ENCODE assay signal across 14 mouse cellular contexts in the genomic region with DNA sequence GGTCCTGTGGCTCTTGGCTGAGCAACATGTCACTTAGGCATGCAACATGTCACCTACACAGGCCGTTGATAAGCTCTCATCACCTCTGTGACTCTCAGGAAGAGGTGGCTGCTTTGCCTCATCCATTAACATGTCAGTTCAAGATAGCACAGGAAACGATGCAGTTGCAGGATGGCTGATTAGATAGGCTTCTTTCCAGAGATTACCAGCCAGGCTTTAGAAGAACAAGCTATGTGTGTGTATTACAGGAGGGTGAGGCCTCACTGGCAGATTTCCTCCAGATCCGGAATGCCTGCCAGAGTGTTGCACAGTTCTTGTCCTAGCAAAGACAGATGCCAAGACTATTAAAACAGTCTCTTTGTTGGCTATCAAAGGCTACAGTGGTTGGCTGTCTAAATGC.
DNase-seq lines count a peak whose midpoint lies in the region; ATAC-seq and TF ChIP-seq lines count a peak whose summit lies in the region.
"Had no signal": no experiment of that assay in that cellular context is flagged by ENCODE, and none has a peak within 500 bp of the region (broad histone marks: within the 10 kb centered on the region; RNA-seq: fewer than 3 reads in every experiment).

No protein-coding gene starts in this region.

- no peak for TF ChIP-seq CTCF in heart, postnatal 0 days (IDR thresholded peaks at IDR 0.05; ENCODE audit: low read depth)
- no peak for TF ChIP-seq CTCF in lung, embryonic 14.5 days (IDR thresholded peaks at IDR 0.05; ENCODE audit: low read depth)

- H3K4me2 ChIP-seq in heart, postnatal 0 days (ENCODE audit: low read depth, low read length), result 0 out of 2 replicates have a peak overlapping the region, but pooled peaks have one; percentile 1
- no peak overlapping the region for H3K4me2 ChIP-seq in lung, embryonic 14.5 days
- no peak overlapping the region for H3K4me2 ChIP-seq in midbrain, embryonic 16.5 days (ENCODE audit: low read length)
- H3K4me2 ChIP-seq: neural tube, embryonic 13.5 days had no signal

- H3K4me3 ChIP-seq in heart, postnatal 0 days (ENCODE audit: low read depth, low read length), result no peak overlapping the region
- H3K4me3 ChIP-seq in lung, embryonic 14.5 days (ENCODE audit: low read depth, low read length), result no peak overlapping the region
- no peak overlapping the region for H3K4me3 ChIP-seq in midbrain, embryonic 16.5 days (ENCODE audit: low read depth, low read length)
- H3K4me3 ChIP-seq: neural tube, embryonic 13.5 days had no signal

- H3K9me3 ChIP-seq in heart, postnatal 0 days (replicated peaks; ENCODE audit: control insufficient read depth, low read length), result no peaks in the 10 kb centered on the region
- no peaks in the 10 kb centered on the region for H3K9me3 ChIP-seq in lung, embryonic 14.5 days (ENCODE audit: low read depth, low read length)
- H3K9me3 ChIP-seq in midbrain, embryonic 16.5 days (replicated peaks; ENCODE audit: control insufficient read depth, low read length, poor library complexity, severe bottlenecking), result no peaks in the 10 kb centered on the region
- H3K9me3 ChIP-seq: G1E; neural tube, embryonic 13.5 days had no signal

- TF ChIP-seq EP300 in heart, postnatal 0 days (IDR thresholded peaks at IDR 0.05; ENCODE audit: low read depth), result 0 out of 2 replicates have a peak, but pooled peaks have one; percentile 41

- no peaks in the 10 kb centered on the region for H3K36me3 ChIP-seq in heart, postnatal 0 days (replicated peaks; ENCODE audit: control insufficient read depth, insufficient read depth, low read length)
- H3K36me3 ChIP-seq in lung, embryonic 14.5 days (ENCODE audit: insufficient read depth), result no peaks in the 10 kb centered on the region
- H3K36me3 ChIP-seq in midbrain, embryonic 16.5 days (ENCODE audit: control insufficient read depth, insufficient read depth, low read length), result no peaks in the 10 kb centered on the region
- H3K36me3 ChIP-seq: G1E; neural tube, embryonic 13.5 days had no signal

- H3K27me3 ChIP-seq in heart, postnatal 0 days (ENCODE audit: control insufficient read depth, insufficient read depth, low read length), result no peaks in the 10 kb centered on the region
- H3K27me3 ChIP-seq in lung, embryonic 14.5 days (ENCODE audit: insufficient read depth, low read length), result no peaks in the 10 kb centered on the region
- H3K27me3 ChIP-seq in midbrain, embryonic 16.5 days (ENCODE audit: control insufficient read depth, insufficient read depth, low read depth, low read length), result no peaks in the 10 kb centered on the region
- H3K27me3 ChIP-seq: neural tube, embryonic 13.5 days had no signal

- H3K4me1 ChIP-seq in heart, postnatal 0 days (ENCODE audit: control insufficient read depth, insufficient read depth), result peaks cover 8% of the 10 kb centered on the region; the same call in 1 of the 2 replicates
- no peaks in the 10 kb centered on the region for H3K4me1 ChIP-seq in lung, embryonic 14.5 days (ENCODE audit: insufficient read depth)
- H3K4me1 ChIP-seq in midbrain, embryonic 16.5 days (ENCODE audit: control insufficient read depth, insufficient read depth, low read length), result no peaks in the 10 kb centered on the region
- H3K4me1 ChIP-seq: neural tube, embryonic 13.5 days had no signal

- H3K9ac ChIP-seq in heart, postnatal 0 days (replicated peaks; ENCODE audit: low read depth, low read length), result no peak overlapping the region
- no peak overlapping the region for H3K9ac ChIP-seq in lung, embryonic 14.5 days
- no peak overlapping the region for H3K9ac ChIP-seq in midbrain, embryonic 16.5 days (ENCODE audit: low read depth, low read length)
- H3K9ac ChIP-seq: neural tube, embryonic 13.5 days had no signal

- ATAC-seq in heart, postnatal 0 days (ENCODE audit: insufficient read depth, low read depth), result peak; percentile 49; the same call in 1 of the 2 replicates
- ATAC-seq in lung, embryonic 14.5 days (ENCODE audit: insufficient read depth), result peak; percentile 35; the same call in 1 of the 2 replicates
- no peak for ATAC-seq in midbrain, embryonic 16.5 days
- ATAC-seq: inflammation-experienced regulatory T-cells, adult 6 months had no signal

- DNase-seq in adrenal gland, adult 2 months, result peak; percentile 52
- DNase-seq in adrenal gland, postnatal 4 days (ENCODE audit: low spot score in 2 of 2), result no peak
- DNase-seq in adrenal gland, postnatal 14 days, result peak; percentile 56
- DNase-seq in heart, postnatal 0 days (ENCODE audit: low spot score), result no peak
- peak; percentile 37 for DNase-seq in lung, embryonic 14.5 days
- no peak for DNase-seq in layer of hippocampus, postnatal 25 days (ENCODE audit: extremely low spot score in 1 of 2, low spot score in 1 of 2)
- no peak for DNase-seq in ovary, postnatal 14 days (ENCODE audit: low spot score)
- DNase-seq: cerebellum, postnatal 25 days; right cerebral cortex, postnatal 4 days; thymus, postnatal 25 days had no signal

- 2% methylated on average over 3 of the region's 3 CpGs for WGBS in heart, postnatal 0 days
- WGBS in lung, embryonic 14.5 days, result 6% methylated on average over 3 of the region's 3 CpGs
- 69% methylated on average over 3 of the region's 3 CpGs for WGBS in midbrain, embryonic 16.5 days

- no peak overlapping the region for H3K27ac ChIP-seq in heart, postnatal 0 days (ENCODE audit: low read depth)
- no peak overlapping the region for H3K27ac ChIP-seq in lung, embryonic 14.5 days (ENCODE audit: low read depth)
- H3K27ac ChIP-seq in midbrain, embryonic 16.5 days (ENCODE audit: low read length), result no peak overlapping the region
- H3K27ac ChIP-seq: neural tube, embryonic 13.5 days had no signal

Comparison
In these comparisons a context has a peak if more than half of its experiments do, and no peak if none do; other contexts are left out.
1. DNase-seq: peak in adrenal gland, adult 2 months (single experiment), adrenal gland, postnatal 14 days (single experiment) and lung, embryonic 14.5 days (single experiment); none in adrenal gland, postnatal 4 days (0 of 2), heart, postnatal 0 days (single experiment), layer of hippocampus, postnatal 25 days (0 of 2) and ovary, postnatal 14 days (single experiment).